Mouse (Mus musculus): ENCODE data around the gene Vcan. TPM values are rescaled to one million over a fixed set of nuclear protein-coding genes. Genes with fewer than 3 reads are reported as not detected.
A peak's percentile ranks its signal among the peaks of the same experiment; 100 is the strongest.

The Vcan gene
- polyA plus RNA-seq, 1 experiment from 2014 or later, result 74.8 TPM

GRCm38 (mm10) chr13:89702395-89702794, 39.9 kb downstream of the Vcan start:
- Histone ChIP-seq H3K27me3 (ENCODE audit: low read depth, poor library complexity, severe bottlenecking) (no peaks in the 10 kb centered on the region), H3K9me3 (replicated peaks) (no peaks in the 10 kb centered on the region), H3K27ac (no peak overlapping the region), H3K36me3 (peaks cover 97% of the 10 kb centered on the region), H3K4me3 (no peak overlapping the region), H3K4me1 (peaks cover 8% of the 10 kb centered on the region; the same call in 1 of the 2 replicates)
- no peak for DNase-seq (ENCODE audit: low spot score)
- WGBS, result 91% methylated on average over 4 of the region's 4 CpGs

GRCm38 (mm10) chr13:89699998-89700555, 42.2 kb downstream of the Vcan start:
- Histone ChIP-seq H3K9me3 (replicated peaks) (no peaks in the 10 kb centered on the region), H3K36me3 (peaks cover 78% of the 10 kb centered on the region), H3K4me1 (peaks cover 9% of the 10 kb centered on the region; the same call in 1 of the 2 replicates), H3K4me3 (no peak overlapping the region), H3K27ac (no peak overlapping the region), H3K27me3 (ENCODE audit: low read depth, poor library complexity, severe bottlenecking) (no peaks in the 10 kb centered on the region)
- 88% methylated on average over 2 of the region's 2 CpGs for WGBS
- DNase-seq (ENCODE audit: low spot score), result no peak

- no peak for DNase-seq (ENCODE audit: low spot score)
- 94% methylated on average over 1 of the region's 1 CpGs for WGBS
- Histone ChIP-seq H3K4me1 (peaks cover 3% of the 10 kb centered on the region; the same call in 1 of the 2 replicates), H3K27me3 (ENCODE audit: low read depth, poor library complexity, severe bottlenecking) (no peaks in the 10 kb centered on the region), H3K36me3 (peaks cover 74% of the 10 kb centered on the region), H3K27ac (no peak overlapping the region), H3K9me3 (replicated peaks) (no peaks in the 10 kb centered on the region), H3K4me3 (no peak overlapping the region)
These were observed 49.7 kb downstream of the Vcan start for GRCm38 (mm10) chr13:89692597-89692996.

- 98% methylated on average over 3 of the region's 3 CpGs for WGBS
- no peak overlapping the region for H3K27ac ChIP-seq
- H3K4me1 ChIP-seq, result no peaks in the 10 kb centered on the region
- no peaks in the 10 kb centered on the region for H3K9me3 ChIP-seq (replicated peaks)
- DNase-seq (ENCODE audit: low spot score), result no peak
- H3K4me3 ChIP-seq, result no peak overlapping the region
- no peaks in the 10 kb centered on the region for H3K27me3 ChIP-seq (ENCODE audit: low read depth, poor library complexity, severe bottlenecking)
- H3K36me3 ChIP-seq, result peaks cover 88% of the 10 kb centered on the region
These were observed 58.8 kb downstream of the Vcan start for GRCm38 (mm10) chr13:89683490-89683889.

- Histone ChIP-seq H3K9me3 (replicated peaks) (no peaks in the 10 kb centered on the region), H3K36me3 (peaks cover 89% of the 10 kb centered on the region), H3K4me3 (no peak overlapping the region), H3K27me3 (ENCODE audit: low read depth, poor library complexity, severe bottlenecking) (no peaks in the 10 kb centered on the region), H3K27ac (no peak overlapping the region), H3K4me1 (no peaks in the 10 kb centered on the region)
- 84% methylated on average over 7 of the region's 7 CpGs for WGBS
- no peak for DNase-seq (ENCODE audit: low spot score)
These were observed 60.1 kb downstream of the Vcan start for GRCm38 (mm10) chr13:89682254-89682653.

GRCm38 (mm10) chr13:89679756-89680155, 62.6 kb downstream of the Vcan start:
- WGBS, result 96% methylated on average over 6 of the region's 6 CpGs
- no peak overlapping the region for H3K4me3 ChIP-seq
- H3K36me3 ChIP-seq, result peaks cover 99% of the 10 kb centered on the region

GRCm38 (mm10) chr13:89670505-89670904, 71.8 kb downstream of the Vcan start:
- DNase-seq (ENCODE audit: low spot score), result no peak
- H3K4me1 ChIP-seq, result peaks cover 20% of the 10 kb centered on the region
- no peak overlapping the region for H3K4me3 ChIP-seq
- 87% methylated on average over 3 of the region's 3 CpGs for WGBS
- no peaks in the 10 kb centered on the region for H3K27me3 ChIP-seq (ENCODE audit: low read depth, poor library complexity, severe bottlenecking)
- H3K9me3 ChIP-seq (replicated peaks), result no peaks in the 10 kb centered on the region
- H3K36me3 ChIP-seq, result peaks cover 94% of the 10 kb centered on the region
- no peak overlapping the region for H3K27ac ChIP-seq

More at GRCm38 (mm10) chr13:89679756-89680155, 62.6 kb downstream of the Vcan start:
- H3K27me3 ChIP-seq (ENCODE audit: low read depth, poor library complexity, severe bottlenecking), result no peaks in the 10 kb centered on the region
- peaks cover 2% of the 10 kb centered on the region; the same call in 1 of the 2 replicates for H3K4me1 ChIP-seq
- no peak for DNase-seq (ENCODE audit: low spot score)
- H3K9me3 ChIP-seq (replicated peaks), result no peaks in the 10 kb centered on the region
- H3K27ac ChIP-seq, result no peak overlapping the region

- no peak overlapping the region for H3K4me3 ChIP-seq
- H3K9me3 ChIP-seq (replicated peaks), result no peaks in the 10 kb centered on the region
- WGBS, result 65% methylated on average over 10 of the region's 10 CpGs
- H3K27me3 ChIP-seq (ENCODE audit: low read depth, poor library complexity, severe bottlenecking), result no peaks in the 10 kb centered on the region
- DNase-seq (ENCODE audit: low spot score), result peak; percentile 32
- peak overlapping the region; percentile 61 for H3K27ac ChIP-seq
- peaks cover 14% of the 10 kb centered on the region for H3K4me1 ChIP-seq
- H3K36me3 ChIP-seq, result peaks cover 92% of the 10 kb centered on the region
These were observed 73.1 kb downstream of the Vcan start for GRCm38 (mm10) chr13:89668981-89669880.

GRCm38 (mm10) chr13:89668069-89668468, 74.2 kb downstream of the Vcan start:
- no peaks in the 10 kb centered on the region for H3K9me3 ChIP-seq (replicated peaks)
- H3K36me3 ChIP-seq, result peaks cover 92% of the 10 kb centered on the region
- DNase-seq (ENCODE audit: low spot score), result no peak
- H3K27ac ChIP-seq, result no peak overlapping the region
- H3K4me1 ChIP-seq, result peaks cover 14% of the 10 kb centered on the region
- H3K27me3 ChIP-seq (ENCODE audit: low read depth, poor library complexity, severe bottlenecking), result no peaks in the 10 kb centered on the region
- no peak overlapping the region for H3K4me3 ChIP-seq
- WGBS, result 81% methylated on average over 1 of the region's 1 CpGs

GRCm38 (mm10) chr13:89661688-89662087, 80.6 kb downstream of the Vcan start:
- 69% methylated on average over 2 of the region's 2 CpGs for WGBS
- peaks cover 86% of the 10 kb centered on the region for H3K36me3 ChIP-seq

GRCm38 (mm10) chr13:89657046-89657445, 85.3 kb downstream of the Vcan start:
- peaks cover 63% of the 10 kb centered on the region for H3K36me3 ChIP-seq
- no peaks in the 10 kb centered on the region for H3K4me1 ChIP-seq
- H3K4me3 ChIP-seq, result no peak overlapping the region
- H3K9me3 ChIP-seq (replicated peaks), result no peaks in the 10 kb centered on the region
- no peak overlapping the region for H3K27ac ChIP-seq
- H3K27me3 ChIP-seq (ENCODE audit: low read depth, poor library complexity, severe bottlenecking), result no peaks in the 10 kb centered on the region
- 96% methylated on average over 11 of the region's 11 CpGs for WGBS
- DNase-seq (ENCODE audit: low spot score), result no peak

More at GRCm38 (mm10) chr13:89661688-89662087, 80.6 kb downstream of the Vcan start:
- no peaks in the 10 kb centered on the region for H3K4me1 ChIP-seq
- DNase-seq (ENCODE audit: low spot score), result no peak
- no peaks in the 10 kb centered on the region for H3K27me3 ChIP-seq (ENCODE audit: low read depth, poor library complexity, severe bottlenecking)
- no peak overlapping the region for H3K4me3 ChIP-seq
- no peaks in the 10 kb centered on the region for H3K9me3 ChIP-seq (replicated peaks)
- no peak overlapping the region for H3K27ac ChIP-seq

- H3K27ac ChIP-seq, result no peak overlapping the region
- H3K4me3 ChIP-seq, result no peak overlapping the region
- peaks cover 32% of the 10 kb centered on the region for H3K36me3 ChIP-seq
- no peaks in the 10 kb centered on the region for H3K9me3 ChIP-seq (replicated peaks)
- peaks cover 9% of the 10 kb centered on the region; the same call in 1 of the 2 replicates for H3K4me1 ChIP-seq
- no peaks in the 10 kb centered on the region for H3K27me3 ChIP-seq (ENCODE audit: low read depth, poor library complexity, severe bottlenecking)
- no peak for DNase-seq (ENCODE audit: low spot score)
- 94% methylated on average over 2 of the region's 2 CpGs for WGBS
These were observed 89.0 kb downstream of the Vcan start for GRCm38 (mm10) chr13:89653279-89653678.

- DNase-seq (ENCODE audit: low spot score), result no peak
- no peaks in the 10 kb centered on the region for H3K9me3 ChIP-seq (replicated peaks)
These were observed 89.5 kb downstream of the Vcan start for GRCm38 (mm10) chr13:89652773-89653172.

More at GRCm38 (mm10) chr13:89652773-89653172, 89.5 kb downstream of the Vcan start:
- 73% methylated on average over 1 of the region's 1 CpGs for WGBS
- Histone ChIP-seq H3K4me1 (peaks cover 9% of the 10 kb centered on the region; the same call in 1 of the 2 replicates), H3K4me3 (no peak overlapping the region), H3K36me3 (peaks cover 29% of the 10 kb centered on the region), H3K27ac (no peak overlapping the region), H3K27me3 (ENCODE audit: low read depth, poor library complexity, severe bottlenecking) (no peaks in the 10 kb centered on the region)

Data from limb, embryonic 10.5 days (tissue).